Mouse (Mus musculus): ENCODE data around the gene Npb.
"Not testable (repeated sequence)": the region's sequence is repeated elsewhere in the genome, so short reads cannot be mapped to it uniquely, and the experiment has no call there.

Gene Npb

DNA sequence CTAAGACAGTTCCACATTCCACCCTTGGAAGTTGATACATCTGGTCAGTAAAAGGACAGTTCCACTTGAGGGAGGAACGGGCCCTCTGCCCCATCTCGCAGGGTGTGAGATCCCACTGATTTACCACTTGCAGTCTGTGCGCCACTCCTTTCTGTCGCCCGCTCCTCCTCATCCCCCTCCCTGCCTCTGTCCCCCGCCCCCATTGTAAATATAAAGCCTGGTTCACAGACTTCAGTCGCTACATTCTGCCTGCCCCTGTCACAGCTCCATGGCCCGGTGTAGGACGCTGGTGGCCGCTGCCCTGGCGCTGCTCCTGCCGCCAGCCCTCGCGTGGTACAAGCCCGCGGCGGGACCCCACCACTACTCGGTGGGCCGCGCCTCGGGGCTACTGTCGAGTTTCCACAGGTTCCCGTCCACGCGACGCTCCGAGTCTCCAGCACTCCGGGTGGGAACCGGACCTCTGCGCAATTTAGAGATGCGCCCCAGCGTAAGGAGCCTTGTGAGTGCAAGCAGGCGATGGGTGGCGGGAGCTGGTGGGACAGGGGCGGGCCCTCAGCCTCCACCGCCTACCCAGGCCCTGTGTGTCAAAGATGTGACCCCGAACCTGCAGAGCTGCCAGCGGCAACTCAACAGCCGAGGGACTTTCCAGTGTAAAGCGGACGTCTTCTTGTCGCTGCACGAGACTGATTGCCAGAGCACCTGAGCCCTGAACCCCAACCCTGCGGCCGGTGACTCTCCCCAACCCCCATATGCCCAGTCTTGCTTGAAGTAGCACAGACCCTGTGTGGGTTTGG, at the start of gene Npb:
Gene Npb (plus strand): TSS at position 237 of the 794 bp plus-strand sequence.
- in situ Hi-C loops (cut with MboI, MseI), result no loop called here

DNA sequence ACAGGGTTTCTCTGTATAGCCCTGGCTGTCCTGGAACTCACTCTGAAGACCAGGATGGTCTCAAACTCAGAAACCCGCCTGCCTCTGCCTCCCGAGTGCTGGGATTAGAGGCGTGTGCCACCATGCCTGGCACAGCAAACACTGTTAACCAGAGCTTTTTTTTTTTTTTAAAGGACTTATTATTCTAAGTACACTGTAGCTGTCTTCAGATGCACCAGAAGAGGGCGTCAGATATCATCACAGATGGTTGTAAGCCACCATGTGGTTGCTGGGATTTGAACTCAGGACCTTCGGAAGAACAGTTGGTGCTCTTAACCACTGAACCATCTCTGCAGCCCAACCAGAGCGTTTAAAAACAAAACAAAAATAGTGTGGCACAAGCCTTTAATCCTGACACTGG, 49.4 kb upstream of the Npb start:
- in situ Hi-C loops (cut with MboI, MseI), result not testable (repeated sequence)

DNA sequence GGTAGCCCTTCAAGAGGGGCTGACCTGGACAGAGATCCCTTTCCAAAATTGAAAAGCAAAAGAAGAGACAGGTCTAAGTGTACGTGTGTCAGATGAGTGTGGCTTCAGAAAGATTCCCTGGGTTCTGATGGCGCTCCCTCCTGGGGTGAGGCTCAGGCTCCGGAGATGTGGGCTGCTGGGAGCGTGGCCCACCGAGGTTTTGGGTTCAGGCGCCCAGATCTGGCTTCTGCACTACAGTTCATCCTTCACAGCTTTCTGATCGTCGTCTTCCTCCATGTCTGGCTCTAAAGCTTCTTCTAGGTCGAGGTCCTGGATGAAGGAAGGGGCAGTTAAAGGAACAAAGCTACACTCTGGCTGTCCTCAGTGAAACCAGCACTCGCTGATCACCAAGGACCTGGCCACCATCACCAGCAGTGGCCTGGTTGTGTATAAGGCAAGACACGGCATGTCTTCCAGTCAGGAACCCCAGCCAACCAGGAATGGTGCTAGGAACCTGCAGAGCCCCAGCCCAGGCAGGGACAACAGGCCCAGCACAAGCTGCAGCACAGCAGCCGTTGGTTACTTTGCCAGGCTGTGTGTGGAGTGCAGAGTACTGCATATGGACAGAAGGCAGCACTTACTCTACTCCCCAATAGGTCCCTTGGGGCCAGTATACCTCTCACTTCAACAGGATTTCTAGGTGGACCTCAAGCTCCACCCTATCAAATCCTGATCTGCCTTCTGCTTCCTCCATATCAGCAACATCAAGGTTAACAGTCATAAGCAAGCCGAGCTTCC, 47.1 kb upstream of the Npb start:
- in situ Hi-C loops (cut with MboI, MseI), result loop anchor here (5.0 kb wide), 2 partner anchors 49 to 84 kb away; no protein-coding TSS in a partner anchor

DNA sequence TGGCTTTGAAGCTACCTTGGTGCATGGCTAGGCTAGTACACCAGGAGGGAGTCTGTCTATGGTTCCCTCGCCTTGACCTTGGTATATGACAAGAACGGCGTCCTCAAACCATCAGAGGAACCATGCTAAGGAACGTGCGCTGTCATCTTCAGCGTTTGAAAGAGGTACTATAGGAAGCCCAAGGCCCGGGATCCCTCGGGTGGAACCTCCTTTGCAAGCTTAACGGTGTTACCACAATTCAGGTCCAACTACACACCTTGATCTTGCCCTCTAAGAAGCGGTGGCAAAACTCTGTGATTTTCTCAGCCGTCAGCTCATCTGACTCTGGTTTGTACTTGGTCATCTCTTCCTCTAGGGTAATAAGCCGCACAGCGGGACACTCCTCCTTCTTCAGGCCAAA, 45.3 kb upstream of the Npb start:
- in situ Hi-C loops (cut with MboI, MseI), result loop anchor here (5.0 kb wide), 2 partner anchors 51 to 86 kb away; no protein-coding TSS in a partner anchor

DNA sequence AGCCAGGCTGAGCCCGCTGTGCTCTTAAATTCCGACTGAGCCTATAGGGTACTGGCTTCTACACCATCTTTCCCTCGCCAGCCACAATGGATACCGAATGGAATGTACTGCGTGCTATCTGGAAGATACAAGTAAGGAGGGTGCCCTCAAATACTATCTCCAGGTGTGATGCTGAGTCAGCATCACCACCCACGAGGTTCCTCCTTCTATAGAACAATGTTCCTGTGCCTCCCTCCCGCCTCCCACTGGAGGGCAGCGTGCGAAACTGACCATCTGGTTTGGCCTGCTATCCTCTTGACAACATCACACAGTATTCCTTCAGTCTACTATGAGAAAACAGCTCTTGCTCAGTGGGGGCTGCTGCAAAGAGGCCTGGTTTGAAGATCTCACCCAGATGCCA, 43.2 kb upstream of the Npb start:
- in situ Hi-C loops (cut with MboI, MseI), result no loop called here

DNA sequence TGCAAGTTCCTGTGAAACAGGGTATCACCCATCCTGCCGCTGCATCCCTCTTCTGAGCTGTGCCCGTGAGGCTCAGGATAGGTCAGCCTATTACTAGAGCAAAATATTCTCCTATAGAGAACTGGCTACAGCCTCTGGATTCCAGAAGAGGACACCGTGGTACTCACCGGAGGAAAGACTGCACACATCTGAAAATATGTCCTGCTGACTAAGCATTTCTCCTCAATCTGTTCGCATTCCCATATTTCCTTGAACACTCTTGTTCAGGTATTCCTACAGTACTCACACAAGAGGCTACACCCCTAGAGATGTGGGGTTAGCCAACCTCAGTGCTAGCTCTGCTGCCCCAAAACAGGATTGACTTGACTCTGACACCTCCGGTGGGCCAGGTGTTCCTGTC, 40.0 kb upstream of the Npb start:
- in situ Hi-C loops (cut with MboI, MseI), result no loop called here

DNA sequence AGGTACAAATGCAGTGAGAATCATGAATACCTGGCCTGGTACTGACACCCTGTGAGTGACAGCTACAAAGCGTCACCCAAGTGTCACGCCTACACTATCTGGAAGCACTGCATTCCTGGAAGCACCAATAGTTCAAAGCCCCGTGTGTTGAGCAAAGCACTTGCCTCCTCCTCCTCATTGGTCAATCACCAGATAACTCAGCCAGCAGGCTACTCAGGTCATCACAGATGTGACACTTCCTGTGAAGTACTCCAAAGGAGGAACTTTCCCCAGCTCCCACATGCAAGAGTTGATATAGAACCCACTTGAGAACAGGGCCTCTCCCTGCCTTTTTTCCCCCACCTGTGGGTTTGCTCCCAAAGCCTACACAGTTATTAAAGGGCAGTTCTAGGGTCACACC, 37.2 kb upstream of the Npb start:
- in situ Hi-C loops (cut with MboI, MseI), result no loop called here

DNA sequence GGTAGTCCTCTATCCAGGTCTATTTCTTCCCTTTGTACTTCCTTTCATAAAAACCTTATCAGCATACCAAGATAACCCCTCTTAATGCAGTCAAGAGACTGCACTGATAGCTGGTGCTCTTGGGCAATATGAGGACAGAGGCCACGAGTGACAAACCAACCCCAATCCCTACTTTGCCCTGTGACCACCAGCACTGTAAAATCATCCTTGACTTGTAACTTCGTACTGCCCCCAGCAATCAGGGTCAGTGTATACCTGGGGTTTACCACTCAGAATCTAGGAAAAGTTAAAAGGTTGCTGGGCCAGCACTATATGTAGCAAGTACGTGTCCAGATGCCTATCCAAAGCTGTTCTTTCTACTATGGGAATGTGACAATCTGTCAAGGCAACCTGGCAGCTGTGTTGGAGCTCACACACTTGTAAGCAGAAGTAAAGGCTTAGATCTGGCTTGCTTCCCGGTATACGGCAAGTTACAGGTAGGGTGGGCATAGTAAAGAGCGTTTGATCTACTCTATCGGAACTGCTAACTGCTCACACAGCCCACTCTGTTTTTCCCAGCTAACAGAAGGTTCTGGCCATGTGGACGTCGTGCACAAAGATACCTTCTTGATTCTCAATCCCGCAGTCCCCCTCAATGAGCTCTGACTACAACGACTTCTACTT, 36.4 kb upstream of the Npb start:
- in situ Hi-C loops (cut with MboI, MseI), result no loop called here

DNA sequence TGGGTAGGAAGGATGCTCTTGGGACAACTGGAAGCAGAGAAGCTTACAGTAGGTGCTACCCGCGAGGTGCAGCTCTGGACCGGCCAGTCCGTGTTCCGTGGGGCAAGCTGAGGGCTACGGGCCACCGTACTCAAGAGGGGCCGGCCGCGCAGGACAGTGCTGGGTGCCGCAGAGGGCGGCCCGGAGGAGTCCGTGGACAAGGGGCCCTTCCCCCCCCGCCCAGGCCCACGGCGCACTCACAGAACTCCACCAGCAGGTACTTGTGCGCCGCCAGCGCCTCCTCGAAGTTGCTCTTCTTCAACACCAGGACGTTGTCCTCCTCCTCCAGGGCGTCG, 35.9 kb upstream of the Npb start:
- in situ Hi-C loops (cut with MboI, MseI), result no loop called here

DNA sequence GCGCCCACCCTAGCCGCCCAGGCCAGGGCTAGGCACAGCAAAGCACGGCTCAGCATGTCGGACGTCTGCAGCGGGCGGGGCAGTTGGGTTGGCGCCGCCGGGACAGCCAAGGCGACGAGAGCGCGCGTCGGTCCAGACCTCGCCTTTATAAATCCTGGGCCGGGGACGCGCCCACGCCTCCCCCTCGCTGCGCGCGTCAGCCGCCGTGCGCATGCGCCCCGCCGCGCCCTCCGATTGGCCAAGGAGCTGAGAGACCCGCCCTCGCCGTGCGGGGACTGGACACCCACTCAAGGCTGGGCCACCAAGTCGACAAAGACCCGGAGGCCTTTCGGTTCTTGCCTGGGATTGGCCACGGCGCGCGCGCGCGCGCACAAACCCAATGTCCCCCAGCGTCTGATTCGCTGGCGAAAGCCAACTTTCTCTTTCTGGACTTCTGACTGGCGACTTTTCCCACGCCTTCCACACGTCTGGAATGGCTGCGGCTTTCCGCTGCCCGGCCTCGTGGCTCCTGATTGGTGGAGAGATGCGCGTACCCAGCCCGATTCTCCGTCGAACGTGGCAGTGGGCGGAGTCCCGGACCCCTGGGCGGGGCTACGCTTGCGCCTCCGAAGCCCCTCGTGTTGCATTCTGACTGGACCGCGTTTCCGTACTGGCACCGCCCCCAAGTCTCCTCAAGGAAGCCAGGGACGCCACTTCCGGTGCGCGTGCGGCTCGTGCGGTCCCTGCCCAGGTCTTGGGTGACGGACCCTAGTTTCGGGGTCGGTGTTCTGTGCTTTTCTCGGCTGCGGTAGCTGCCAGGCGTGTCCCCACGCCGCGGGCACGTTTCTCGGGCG, 35.3 kb upstream of the Npb start, which contains the start of gene P4hb:
Gene P4hb (minus strand): TSS at position 502 of the 833 bp plus-strand sequence.
- in situ Hi-C loops (cut with MboI, MseI), result no loop called here

DNA sequence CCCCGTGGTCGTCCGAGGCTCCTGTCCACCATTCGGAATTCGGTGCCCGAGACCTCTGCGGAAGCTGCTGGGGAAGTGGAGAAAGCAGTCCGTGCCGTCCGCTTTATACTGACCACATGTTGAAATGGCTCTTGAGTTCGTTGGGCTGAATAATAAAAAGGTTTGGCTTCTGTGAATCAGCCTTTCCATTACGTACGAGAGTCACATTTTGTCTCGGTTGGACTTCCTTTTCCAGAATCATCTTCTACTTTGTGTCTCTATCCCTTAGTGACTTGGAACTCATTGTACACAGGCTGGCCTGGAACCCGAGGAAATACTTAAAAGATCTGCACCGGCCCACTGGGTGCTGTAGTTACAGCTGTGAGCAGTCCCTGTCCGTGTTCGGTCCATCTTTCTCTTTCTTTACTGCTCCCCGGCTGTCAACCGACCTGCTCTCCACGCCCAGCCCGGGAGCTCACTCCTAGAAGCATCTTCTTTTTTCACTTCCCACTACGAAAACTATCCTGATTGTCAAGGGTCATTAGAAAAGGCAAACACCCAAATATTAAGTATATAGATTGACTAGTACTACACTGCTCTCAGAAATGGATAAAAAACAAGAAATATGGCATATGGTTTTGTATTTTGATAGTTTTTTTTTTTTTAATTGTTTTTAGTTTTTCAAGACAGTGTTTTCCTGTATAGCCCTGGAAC, 34.5 kb upstream of the Npb start:
- in situ Hi-C loops (cut with MboI, MseI), result no loop called here

DNA sequence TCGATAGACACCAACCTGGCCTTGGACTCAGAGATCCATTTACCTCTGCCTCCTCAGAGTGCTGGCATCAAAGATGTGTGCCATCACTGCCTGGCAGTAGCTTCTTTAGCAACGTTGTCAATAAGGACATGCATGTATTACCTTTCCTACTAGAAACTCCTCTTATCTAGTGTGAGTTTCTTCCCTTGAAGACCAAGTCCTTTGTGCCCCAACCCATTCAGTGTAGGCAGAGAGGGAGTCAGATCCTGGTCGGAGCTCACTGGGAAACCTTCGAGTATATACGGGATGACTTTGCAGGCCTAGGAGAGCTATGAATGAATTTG, 34.0 kb upstream of the Npb start:
- in situ Hi-C loops (cut with MboI, MseI), result no loop called here

DNA sequence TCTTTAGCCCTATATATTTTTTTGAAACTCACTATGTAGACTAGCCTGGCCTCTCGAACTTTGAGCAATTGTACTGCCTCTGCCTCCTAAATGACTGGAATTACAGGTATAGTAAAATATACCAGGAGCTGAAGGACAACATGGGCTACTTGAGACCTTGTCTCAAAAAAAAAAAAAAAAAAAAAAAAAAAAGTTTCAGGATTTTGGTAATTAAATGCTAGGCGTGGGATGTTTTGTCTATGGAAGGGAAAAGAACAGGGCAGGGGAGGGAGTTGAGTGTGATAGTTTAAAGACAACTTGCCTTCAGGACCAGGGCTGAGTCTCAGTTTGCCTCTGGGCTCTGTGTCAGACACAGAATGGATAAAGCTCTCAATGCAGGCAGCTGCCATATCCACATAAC, 33.2 kb upstream of the Npb start:
- in situ Hi-C loops (cut with MboI, MseI), result no loop called here

DNA sequence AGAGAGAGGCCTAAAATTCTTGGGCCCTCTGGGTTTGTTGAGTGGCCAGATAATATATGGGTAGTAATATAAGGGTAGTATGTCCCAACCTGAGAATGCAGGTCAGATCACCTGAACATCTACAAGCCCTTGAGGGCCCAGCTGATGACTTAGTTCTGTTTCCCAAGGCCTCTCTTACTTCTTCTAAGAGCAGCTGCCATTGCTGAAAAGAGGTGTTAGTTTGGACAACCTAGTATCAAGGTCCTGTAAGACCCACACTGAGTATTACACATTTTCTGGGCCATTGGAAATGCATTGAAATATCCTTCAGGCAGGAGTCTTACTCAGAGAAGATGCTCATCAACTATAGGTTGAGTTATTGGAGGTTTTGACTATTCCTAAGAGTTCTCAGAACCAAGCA, 32.3 kb upstream of the Npb start:
- in situ Hi-C loops (cut with MboI, MseI), result no loop called here

DNA sequence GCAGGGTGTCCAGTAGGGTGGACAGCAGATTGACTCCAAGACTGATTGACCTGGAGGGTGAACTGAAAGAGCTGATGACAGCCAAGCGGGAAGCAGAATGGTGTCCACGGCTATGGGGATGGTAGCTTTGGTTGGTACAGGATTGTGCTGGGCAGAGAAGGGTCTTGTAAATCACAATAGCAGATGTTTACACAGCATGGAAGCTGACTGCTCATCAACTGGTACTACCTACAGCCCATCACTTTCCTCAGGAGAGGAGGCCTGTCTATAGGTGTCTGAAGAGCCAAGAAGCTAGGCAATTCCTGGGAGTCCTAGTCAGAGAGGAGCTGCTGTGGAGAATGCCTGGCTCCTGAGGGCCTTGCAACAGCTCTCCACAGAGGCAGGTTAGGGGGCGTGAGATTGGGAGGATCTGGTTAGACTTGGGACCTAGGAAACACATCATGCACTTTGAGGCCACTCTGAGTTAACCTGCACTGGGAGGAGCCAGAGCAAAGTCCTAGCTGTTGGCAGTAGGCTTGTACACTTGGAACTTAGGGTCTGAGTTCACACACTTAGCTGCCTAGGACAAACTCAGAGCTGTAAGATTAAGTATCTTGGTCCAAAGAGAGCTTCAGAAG, 31.8 kb upstream of the Npb start:
- in situ Hi-C loops (cut with MboI, MseI), result no loop called here

DNA sequence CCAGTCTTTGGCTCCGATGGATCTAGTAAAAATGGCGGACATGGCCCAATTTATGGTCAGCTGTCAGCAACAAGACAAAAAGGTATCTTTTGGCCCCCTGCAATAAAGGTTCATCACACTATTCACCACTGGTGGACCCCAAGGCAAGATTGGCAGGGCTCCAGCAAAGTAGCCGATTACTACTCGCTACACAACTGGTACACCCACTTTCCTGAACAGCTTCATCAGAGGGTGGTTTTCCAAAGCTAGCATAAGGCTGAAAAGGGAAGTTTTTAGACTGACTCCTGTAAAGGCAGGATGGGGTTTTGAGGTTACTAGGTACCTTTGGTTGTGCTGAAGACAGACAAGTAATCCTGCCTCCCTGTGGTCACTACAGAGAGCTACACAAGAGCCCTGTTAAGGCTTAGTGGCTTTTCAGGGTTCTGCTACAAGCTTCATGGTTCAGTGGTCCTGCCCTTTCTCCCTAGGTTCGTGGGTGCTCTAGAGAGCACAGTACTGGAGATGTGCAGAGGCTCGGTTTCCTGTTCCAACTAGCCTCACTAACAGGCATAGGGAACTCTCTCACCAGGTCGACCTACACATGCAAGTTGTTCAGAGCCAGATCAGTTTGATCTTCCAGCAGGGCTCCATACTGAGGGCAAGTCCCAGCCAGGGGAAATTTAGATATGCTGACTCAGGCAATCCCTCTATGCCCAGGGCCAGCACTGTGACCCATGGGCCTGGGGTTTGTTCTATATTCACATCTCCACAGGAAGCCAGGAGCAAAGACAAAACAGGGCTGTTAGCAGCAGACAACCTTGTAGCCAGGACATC, 30.9 kb upstream of the Npb start:
- in situ Hi-C loops (cut with MboI, MseI), result no loop called here

DNA sequence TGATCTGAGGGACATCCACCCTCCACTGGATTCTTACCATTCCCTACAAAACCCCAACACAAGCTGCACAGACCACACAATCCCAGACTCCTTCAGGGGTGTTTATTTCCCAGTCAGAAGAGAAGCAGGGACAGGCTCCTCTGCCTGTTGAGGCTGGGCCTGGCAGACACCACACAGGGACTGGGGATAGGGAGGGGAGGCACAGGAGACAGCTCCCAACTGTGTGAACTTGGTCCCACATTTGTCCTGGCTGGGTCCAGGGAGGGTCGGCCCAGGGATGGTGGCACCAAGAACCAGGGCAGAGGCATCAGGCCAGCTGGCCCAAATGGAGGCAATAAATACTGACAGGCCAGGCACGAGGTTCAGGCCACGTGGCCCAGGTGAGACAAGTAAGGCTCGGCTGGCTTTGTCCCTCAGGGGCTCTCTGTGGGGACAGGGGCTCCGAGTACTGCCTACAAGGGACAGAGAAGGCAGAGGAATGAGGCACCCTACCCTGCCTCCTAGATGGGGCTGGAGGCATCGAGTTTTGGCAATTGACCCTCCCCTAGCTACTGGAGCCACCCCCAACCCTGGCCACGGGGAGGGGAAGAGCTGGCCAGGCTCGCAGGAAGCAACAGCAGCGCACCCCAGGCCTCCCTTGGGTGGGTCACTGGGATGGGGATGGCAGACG, 30.1 kb upstream of the Npb start:
- in situ Hi-C loops (cut with MboI, MseI), result no loop called here

DNA sequence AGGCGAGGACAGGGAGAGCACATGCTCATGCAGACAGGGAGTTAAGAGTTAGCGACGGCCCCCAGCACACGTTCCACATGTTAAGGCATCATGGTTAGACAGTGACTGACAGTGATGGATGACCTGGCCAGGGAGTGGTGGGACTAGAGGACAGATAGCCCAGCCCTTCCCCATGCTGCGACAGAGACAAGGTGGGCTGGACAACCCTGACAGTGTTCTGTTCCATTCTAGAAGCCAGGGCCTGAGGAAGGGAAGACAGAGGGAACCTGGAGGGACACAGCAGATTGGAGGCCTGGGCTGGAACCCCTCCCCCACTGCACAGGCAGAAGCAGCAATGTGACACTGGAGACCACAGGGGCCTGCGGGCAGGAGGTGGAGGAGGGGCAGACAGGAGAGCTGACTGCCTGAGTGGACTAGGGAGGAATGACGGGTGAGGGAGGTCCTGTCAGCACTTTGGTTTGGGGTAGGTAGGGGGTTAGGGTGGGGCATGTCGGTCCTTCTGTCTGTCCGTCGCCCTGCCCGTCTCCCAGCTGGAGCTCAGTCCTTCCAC, 29.5 kb upstream of the Npb start:
- in situ Hi-C loops (cut with MboI, MseI), result no loop called here
